Mouse (Mus musculus) retina, embryonic 14.5 days (tissue): ENCODE data around the gene Oprd1.

ENCODE experiments used
- DNase-seq: peaks from one replicate; pipeline ENCODE4 v3.0.0-alpha.2; 2015; ENCODE audit warnings: low spot score

Gene Oprd1

GRCm38 (mm10) chr4:132133920-132134319 lies 10.4 kb downstream of the Oprd1 start:
- DNase-seq = no peak

DNA sequence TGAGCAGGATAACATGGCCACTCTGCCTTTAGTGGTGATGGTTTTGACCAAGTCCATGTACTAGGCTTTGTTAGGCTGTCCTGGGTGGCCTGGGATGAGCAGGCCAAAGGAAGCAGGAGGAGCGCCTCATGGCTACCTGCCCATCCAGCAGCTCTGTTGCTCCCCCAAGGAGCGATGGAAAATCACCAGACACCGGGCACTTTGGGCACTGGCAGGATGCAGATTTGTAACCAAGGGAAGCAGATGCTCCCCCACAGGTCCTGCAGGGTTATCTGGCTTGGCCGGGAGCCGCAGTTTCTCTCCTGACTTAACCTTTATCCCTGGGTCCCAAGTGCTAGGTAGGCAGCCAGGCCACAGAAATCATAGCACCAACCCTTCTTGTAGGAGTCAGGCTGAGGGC lies 10.9 kb downstream of the Oprd1 start:
- DNase-seq = no peak

- no peak for DNase-seq
These were observed 12.0 kb downstream of the Oprd1 start for GRCm38 (mm10) chr4:132132297-132132696.

DNA sequence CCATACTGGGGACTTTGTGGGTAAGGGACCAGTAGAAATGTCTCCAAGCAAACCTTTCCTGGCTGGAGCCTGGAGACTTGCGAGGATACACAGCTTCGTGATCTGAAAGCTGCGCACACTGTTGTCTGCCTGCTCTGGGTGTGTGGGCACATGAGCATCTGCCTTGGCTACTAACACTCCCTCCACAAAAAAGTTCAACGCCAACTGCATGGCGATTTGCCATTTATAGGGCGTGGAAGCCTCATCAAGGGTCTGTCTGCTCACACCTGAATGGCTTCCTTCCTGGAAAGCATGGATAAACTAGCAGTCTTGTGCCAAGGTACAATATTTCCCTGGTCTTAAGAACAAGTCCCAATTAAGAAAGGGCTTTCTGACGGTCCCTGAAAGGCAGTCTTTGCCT lies 12.5 kb downstream of the Oprd1 start:
- DNase-seq = no peak

DNA sequence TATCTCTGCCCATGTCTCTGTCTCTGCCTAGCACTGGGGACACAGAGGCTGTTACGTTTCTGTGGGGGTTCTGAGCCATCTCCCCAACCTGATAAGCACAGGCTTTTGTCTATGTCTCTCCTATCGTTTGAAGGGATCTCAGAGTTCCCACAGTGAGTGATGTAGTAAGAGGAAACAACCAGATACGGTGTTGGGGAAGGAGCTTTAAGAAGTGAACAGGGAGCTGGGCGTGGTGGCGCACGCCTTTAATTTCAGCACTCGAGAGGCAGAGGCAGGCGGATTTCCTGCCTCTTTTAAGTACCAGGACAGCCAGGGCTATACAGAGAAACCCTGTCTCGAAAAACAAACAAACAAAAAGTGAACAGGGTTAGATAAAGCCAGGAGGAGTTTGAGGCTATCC lies 13.2 kb downstream of the Oprd1 start:
- no peak for DNase-seq

- no peak for DNase-seq
These were observed 13.6 kb downstream of the Oprd1 start for GRCm38 (mm10) chr4:132130645-132131044.

- DNase-seq = no peak
These were observed 14.2 kb downstream of the Oprd1 start for GRCm38 (mm10) chr4:132130134-132130533.

- DNase-seq = peak; percentile 39
These were observed 15.2 kb downstream of the Oprd1 start for GRCm38 (mm10) chr4:132128997-132129636.

- no peak for DNase-seq
These were observed 17.2 kb downstream of the Oprd1 start for GRCm38 (mm10) chr4:132127091-132127490.

DNA sequence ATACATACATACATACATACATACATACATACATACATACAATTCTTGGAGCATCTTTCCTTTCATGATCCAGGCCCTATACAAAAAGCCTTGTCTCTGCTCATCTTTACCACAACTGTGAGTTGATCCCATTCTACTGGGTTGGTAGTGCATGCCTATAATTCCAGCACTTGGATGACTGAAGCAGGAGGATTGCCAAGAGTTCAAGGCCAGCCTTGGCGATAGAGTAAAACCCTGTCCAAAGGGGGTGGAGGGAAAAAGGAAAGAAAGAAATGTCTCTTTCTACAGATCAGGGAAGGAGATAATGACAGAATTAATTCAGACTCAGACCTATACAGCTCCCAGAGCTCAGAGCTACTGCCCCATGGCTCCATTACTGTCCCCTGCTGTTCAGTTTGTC lies 21.1 kb downstream of the Oprd1 start:
- no peak for DNase-seq

DNA sequence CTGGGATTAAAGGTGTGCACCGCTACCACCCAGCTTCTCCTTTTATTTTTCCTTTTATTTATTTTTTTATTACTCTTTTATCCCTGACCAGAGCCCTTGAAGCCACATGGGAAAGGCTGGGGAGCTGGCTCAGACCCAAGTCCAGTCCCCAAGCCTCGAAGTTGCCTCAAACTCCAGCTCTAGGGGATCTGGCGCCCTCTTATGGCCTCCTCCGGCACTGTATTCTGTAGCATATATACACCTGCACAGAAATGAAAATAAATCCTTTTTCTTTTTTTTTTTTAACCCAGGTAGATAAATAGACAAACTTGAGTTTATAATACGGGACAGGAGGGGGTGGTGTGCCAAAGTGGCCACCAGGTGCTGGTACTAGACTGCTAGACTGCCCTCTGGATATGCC lies 22.6 kb downstream of the Oprd1 start:
- DNase-seq = no peak

DNA sequence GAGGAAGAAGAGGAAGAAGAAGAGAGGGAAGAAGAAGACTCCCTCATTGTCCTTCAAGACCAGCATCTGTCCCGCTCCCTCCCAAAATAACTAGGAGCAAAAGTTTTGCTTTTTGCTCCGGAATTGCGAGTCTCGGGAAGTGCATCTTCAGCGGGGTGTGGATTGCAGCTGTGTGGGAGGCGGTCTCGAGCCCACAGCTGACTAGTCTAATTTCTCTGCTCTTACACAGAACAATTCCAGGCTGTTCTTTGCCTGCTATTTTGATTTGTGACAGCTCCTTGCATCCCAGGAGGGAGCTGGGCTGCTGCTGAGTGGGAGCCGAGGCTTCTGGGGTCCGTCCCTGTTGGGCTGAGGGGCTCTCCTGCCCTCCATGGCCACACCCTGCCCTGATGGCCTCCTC lies 24.7 kb downstream of the Oprd1 start:
- no peak for DNase-seq

DNA sequence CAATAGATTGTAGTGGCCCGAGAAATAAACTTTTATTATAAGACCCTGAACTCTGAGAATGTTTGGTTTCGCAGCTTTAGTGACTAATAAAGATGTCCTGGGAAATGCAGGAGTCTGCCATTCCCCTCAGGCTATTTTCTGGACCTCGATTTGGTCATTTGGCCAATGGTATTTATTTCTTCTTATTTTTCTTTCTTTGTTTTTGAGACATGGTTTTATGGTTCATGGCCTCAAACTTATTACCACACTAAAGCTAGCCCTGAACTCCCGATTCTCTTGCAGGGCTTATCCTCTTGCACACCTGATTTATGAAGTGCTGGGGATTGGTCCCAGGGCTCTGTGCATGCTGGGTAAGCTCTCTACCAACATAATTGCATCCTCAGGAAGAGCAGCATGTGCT lies 28.0 kb downstream of the Oprd1 start:
- DNase-seq = no peak

DNA sequence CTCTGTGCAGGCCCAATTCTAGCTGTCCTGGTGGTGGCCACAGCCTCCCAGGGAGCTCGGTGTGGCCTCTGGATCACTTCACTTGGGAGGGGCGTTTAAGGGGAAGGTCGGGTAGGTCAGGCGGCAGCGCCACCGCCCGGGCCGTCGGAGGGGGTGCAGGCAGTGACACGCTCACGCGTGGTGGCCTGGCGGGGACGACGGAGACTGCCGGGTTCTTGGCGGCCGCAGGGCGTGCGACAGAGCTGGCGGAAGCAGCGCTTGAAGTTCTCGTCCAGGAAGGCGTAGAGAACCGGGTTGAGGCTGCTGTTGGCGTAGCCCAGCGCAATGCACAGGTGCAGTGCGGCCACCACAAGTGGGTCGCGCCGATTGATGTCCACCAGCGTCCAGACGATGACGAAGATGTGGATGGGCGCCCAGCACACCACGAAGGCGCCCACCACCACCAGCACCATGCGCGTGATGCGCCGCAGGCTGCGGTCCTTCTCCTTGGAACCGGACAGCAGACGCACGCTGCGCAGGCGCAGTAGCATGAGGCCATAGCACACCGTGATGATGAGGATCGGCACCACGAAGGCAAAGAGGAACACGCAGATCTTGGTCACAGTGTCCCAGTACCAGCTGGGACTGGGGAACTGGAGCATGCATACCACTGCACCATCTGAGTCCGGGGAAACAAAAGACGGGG lies 30.7 kb downstream of the Oprd1 start:
- DNase-seq = peak; percentile 32

DNA sequence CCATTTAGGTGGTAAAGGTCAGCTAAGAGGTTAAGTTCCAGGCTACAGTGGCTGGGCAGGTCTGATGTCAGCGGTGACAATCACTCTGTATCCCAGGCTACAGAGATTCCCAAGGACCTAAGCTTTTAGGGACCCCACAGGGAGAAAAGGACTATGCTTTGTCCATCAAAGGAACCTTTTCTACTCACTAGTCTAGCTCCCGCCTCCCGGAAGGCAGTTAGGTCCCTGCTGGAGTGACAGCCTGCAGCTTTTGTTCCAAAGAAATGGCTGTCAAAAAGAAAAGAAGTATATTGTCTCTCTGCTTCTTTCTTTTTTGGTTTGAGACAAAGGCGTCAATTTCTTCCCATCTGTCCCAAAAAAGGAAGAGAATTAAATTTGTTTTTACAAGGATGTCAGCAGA lies 33.1 kb downstream of the Oprd1 start:
- DNase-seq = no peak

DNA sequence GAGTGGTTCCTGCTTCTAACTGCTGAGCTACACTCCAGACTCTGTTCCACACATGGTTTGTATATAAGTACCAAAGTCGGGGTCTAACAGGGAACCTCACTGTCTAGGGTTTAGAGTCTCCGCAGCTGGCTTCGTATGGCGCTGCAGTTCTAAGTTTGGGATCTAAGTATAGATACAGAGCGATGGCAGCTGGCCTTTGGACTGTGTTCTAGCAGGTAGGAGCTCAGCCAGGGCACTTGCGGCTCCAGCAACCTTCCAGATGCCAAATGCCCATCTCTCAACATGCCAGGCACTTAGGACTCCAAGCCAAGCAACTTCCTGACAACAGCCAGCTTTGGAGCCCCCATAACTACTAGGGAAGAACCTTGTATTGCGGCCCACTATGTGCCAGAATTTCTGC lies 36.1 kb downstream of the Oprd1 start:
- DNase-seq = no peak

DNA sequence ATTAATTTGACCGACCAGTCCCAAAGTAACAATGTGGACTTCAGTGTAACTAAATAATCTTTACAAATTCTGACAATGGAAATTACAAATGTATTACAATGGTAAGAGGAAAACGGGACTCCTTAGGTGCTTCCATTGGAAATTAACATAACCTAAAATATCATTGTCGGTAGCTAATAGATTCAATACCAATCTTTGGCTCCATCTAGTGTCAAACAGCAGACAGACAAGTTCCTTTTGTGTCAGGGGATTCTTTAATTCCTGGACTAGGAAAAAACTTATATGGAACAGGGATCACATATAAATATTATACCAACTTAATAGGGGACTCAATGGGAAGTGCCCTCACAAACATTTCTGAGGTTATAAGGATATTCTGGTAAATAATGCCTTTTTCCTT lies 43.1 kb downstream of the Oprd1 start:
- DNase-seq = peak; percentile 62

DNA sequence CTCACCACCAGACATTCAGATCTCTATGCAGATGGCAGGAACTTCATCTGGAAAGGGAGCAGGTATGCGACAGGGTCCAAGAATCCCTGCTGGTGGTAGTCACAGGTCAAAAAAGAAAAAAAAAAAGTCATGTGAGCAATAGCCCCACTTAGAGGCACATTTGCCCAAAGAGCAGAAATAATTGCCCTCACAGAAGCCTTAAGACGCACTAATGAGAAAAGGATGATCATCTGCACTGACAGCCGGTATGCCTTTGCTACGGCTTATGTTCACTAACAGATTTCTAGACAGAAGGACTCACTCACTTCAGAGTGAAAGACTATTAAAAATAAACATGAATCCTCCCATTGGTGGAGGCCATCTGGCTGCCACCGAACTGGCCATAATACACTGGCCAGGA lies 44.7 kb downstream of the Oprd1 start:
- DNase-seq = peak; percentile 57

DNA sequence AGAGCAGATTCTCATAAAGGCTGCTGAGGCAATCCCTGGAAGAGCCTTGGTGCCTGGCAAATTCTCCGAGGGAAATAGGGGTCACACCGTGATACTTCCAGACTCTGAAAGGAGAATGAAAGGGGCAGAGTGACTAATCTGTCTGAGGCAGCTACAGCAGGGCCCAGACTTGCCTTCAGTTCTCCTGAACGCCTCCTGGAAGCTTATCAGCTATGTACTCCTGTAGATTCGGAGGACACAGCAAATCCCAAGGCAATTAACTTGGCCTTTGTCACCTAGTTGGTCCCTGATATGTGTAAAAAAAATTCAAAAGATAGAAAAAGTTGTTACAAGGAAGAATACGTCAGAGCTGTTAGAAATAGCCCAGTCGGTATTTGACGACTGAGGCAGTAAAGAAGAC lies 49.2 kb downstream of the Oprd1 start:
- no peak for DNase-seq

GRCm38 (mm10) chr4:132093928-132094327 lies 50.4 kb downstream of the Oprd1 start:
- no peak for DNase-seq

GRCm38 (mm10) chr4:132093136-132093535 lies 51.1 kb downstream of the Oprd1 start:
- DNase-seq = peak; percentile 68

DNA sequence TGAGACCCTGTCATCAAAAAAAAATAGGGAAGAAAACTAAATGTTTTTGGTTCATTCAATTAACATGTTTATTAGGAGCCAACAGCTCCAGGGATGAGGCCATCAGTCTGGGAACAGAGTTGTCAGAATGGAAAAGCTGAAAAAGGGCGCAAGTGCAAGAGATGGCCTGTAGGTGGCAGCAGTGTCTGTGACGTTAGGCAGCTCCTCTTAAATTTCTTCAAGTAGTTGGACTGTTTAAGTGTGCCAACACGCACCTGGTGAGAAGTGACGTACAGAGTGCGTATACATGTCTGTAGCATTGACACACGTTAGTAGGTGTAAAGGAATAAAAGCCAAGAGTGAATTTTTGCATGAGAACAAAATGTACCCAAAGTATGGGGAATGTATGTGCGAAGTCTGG lies 55.4 kb downstream of the Oprd1 start:
- peak; percentile 88 for DNase-seq

DNA sequence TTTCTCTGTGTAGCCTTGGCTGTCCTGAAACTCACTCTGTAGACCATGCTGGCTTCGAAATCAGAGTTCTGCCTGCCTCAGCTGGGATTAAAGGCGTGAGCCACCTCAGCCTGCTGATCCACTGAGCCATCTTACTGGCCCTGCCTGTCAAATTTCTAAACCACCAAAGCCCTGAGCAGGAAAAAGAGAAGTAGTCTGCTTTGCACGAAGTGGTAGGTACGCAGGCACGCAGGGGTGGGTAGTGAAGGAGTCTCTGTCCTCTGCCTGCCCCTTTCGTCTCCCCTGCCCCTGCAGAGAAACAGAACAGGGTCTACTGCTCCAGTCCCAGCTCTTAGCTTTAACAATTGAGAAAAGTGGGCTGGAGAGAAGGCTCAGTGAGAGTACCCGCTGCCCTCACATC lies 59.2 kb downstream of the Oprd1 start:
- DNase-seq = no peak

GRCm38 (mm10) chr4:132080492-132080983 lies 63.7 kb downstream of the Oprd1 start:
- no peak for DNase-seq
